Mouse (Mus musculus) cortical plate, adult 2 months (tissue): ENCODE results near the gene Ctu1.

Source experiments
- CTCF ChIP-seq: fragments of 200-500 bp; IDR thresholded peaks from 2 replicates; pipeline ENCODE4 v1.5.1; 2011; ENCODE audit warnings: mild to moderate bottlenecking, control low read depth, low read length; ENCODE audit not compliant: insufficient read depth; ENCODE audit errors: extremely low read depth
- POLR2A ChIP-seq: fragments of 200-500 bp; IDR thresholded peaks from 2 replicates; pipeline ENCODE4 v1.6.1; 2011; ENCODE audit warnings: mild to moderate bottlenecking, low read length, control low read depth; ENCODE audit not compliant: insufficient read depth; ENCODE audit errors: extremely low read depth

- TF ChIP-seq CTCF (no peak), POLR2A (no peak)
These were observed 28.7 kb upstream of the Ctu1 start for GRCm38 (mm10) chr7:43643046-43643652.
